7 mouse cellular contexts compared by ENCODE assay signal in the genomic region with DNA sequence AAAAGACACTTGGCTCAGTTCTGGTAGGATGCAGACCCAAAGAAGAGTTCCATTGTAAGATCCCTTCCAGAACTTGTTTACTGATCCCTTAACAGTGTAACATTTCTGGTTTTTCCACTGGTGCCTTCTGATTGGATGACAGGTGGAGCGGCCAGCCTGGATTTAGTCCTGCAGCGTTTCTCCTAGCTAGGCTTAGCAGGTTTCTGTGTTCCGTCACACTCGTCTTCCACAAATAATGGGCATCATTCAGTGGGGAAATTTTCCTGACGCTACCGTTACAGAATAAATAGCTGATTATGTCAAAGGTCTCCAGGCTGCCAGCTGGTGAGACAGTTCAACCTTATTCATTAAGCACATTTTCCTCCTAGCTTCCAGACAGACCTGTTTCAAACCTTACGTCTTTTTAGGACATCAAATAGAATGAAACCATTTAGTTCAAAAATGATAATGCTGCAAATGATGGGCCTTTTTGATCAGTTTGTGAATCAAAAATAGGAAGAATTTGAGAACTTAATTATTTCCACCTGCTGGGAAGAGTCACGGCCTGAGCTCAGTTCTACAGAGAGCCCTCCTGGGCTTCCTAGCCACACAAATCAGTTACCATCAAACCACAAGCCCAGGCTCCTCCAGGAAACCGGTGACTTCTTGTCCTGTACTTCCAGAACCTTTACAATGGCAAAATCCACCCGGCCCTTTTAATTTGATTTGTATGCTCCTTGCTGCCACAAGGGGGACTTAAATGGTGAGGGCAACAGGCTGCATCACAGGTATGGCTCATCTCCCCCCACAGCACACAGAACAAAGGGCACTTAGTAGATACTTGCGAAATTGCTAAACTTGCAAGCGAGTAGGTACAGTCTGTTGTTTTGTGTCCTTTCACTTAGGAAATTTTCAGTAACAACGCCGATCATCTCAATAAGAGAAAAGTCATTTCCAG.
A peak's percentile ranks its signal among the peaks of the same experiment; 100 is the strongest.
DNase-seq lines count a peak whose midpoint lies in the region; ATAC-seq lines count a peak whose summit lies in the region.

No protein-coding gene starts in this region.

- no peak overlapping the region for H3K9ac ChIP-seq in neural tube, embryonic 15.5 days (replicated peaks)

- no peak overlapping the region for H3K4me2 ChIP-seq in neural tube, embryonic 15.5 days

- H3K9me3 ChIP-seq in neural tube, embryonic 15.5 days (replicated peaks): no peaks in the 10 kb centered on the region

- peaks cover 25% of the 10 kb centered on the region for H3K4me1 ChIP-seq in neural tube, embryonic 15.5 days

- H3K36me3 ChIP-seq in neural tube, embryonic 15.5 days: no peaks in the 10 kb centered on the region

- no peak for ATAC-seq in neural tube, embryonic 15.5 days (ENCODE audit: low FRiP score)

- H3K4me3 ChIP-seq in neural tube, embryonic 15.5 days (replicated peaks): no peak overlapping the region

- peak; percentile 40 for DNase-seq in neural tube, embryonic 10.5 days (ENCODE audit: extremely low spot score, low spot score)
- DNase-seq in brain, adult 2 months (ENCODE audit: low read depth, low spot score): peak; percentile 39
- peak; percentile 37 to 55 for DNase-seq in kidney, adult 8-10 months
- peak; percentile 48 for DNase-seq in lung, postnatal 36 days
- DNase-seq in MN1 (ENCODE audit: low spot score): no peak
- DNase-seq in gastrocnemius, postnatal 25 days: no peak

- H3K27ac ChIP-seq in neural tube, embryonic 15.5 days (replicated peaks): no peak overlapping the region

- peaks cover 73% of the 10 kb centered on the region for H3K27me3 ChIP-seq in neural tube, embryonic 15.5 days (replicated peaks)

- WGBS in neural tube, embryonic 15.5 days: 17% methylated on average over 14 of the region's 14 CpGs

Comparison
In these comparisons a context has a peak if more than half of its experiments do, and no peak if none do; other contexts are left out.
1. DNase-seq: peak in neural tube, embryonic 10.5 days (single experiment), brain, adult 2 months (single experiment), kidney, adult 8-10 months (2 of 2) and lung, postnatal 36 days (single experiment); none in MN1 (single experiment) and gastrocnemius, postnatal 25 days (single experiment).